Mouse (Mus musculus): Measurements from ENCODE around the gene Olfr1178.

Olfr1178 gene

GRCm38 (mm10) chr2:88386762-88387161 is at the start of gene Olfr1178:
TSS of gene Olfr1178 (plus strand) at chr2:88387062.
- in situ Hi-C loops (cut with MboI, MseI): no loop called here

- in situ Hi-C loops (cut with MboI, MseI): no loop called here
Observed at GRCm38 (mm10) chr2:88346392-88346791, 40.5 kb upstream of the Olfr1178 start, which contains the start of gene Olfr1177-ps. TSS of gene Olfr1177-ps (minus strand) at chr2:88346492.

DNA sequence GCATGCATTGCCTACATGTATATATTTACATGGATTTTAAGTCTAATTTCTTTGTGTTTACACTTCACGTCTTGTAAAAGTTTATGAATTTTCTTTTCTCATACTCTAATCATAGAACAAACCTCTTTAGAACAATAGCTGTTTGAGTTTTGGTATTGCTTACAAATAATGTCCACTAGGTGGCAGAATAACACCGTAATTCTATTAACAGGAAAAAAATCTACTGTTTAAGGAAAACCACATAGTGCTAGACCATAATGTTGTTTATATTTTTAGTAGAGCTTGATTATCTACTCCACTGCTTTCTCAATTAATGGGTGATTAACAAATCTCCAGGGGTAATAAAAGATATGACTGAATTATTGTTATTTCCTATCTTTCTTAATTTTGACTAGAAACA is 30.6 kb upstream of the Olfr1178 start:
- in situ Hi-C loops (cut with MboI, MseI): loop anchor here (10.0 kb wide), 1 partner anchor 1838 kb away; no protein-coding TSS in a partner anchor

DNA sequence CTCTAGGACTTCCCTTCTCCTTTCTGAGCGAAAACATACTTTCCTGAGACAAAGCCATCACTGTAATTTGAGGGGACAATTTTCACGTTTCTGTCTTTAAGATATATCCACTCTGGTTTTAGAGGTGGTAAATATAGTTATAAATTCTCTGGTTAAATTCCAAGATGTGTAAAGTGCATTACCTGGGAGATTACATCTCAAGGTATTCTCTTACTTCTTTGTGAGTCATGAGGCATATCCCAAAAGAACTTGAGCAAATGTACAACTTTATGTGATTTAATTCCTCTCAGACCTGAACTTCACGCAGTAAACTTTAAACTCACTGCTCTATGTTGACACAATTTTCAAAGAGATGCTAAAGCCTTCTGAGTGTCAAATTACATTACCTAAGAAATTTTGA is 19.5 kb downstream of the Olfr1178 start, which contains the start of gene Olfr1179:
Olfr1179 (minus strand) TSS at position 101 of the 400 bp plus-strand sequence.
- in situ Hi-C loops (cut with MboI, MseI): no loop called here

GRCm38 (mm10) chr2:88419051-88419450 is 32.2 kb downstream of the Olfr1178 start, which contains the start of gene Olfr1180:
TSS of gene Olfr1180 (minus strand) at chr2:88419151.
- in situ Hi-C loops (cut with MboI, MseI): no loop called here

- in situ Hi-C loops (cut with MboI, MseI): no loop called here
Observed at GRCm38 (mm10) chr2:88426071-88426470, 39.2 kb downstream of the Olfr1178 start, which contains the start of gene Olfr1181. TSS of gene Olfr1181 (minus strand) at chr2:88426171.

GRCm38 (mm10) chr2:88449031-88449430 is 62.2 kb downstream of the Olfr1178 start, which contains the start of gene Gm13757:
TSS of gene Gm13757 (minus strand) at chr2:88449131.
- in situ Hi-C loops (cut with MboI, MseI): no loop called here

Data from T-helper 2 cell (primary cell).